Mouse (Mus musculus) liver, embryonic 12.5 days (tissue): ENCODE measurements around the gene Hrh2. TPM values are rescaled to one million over a fixed set of nuclear protein-coding genes. Genes with fewer than 3 reads are reported as not detected.

ENCODE experiments used
- ATAC-seq: fragments of 200-750 bp; cut with Nextera tagmentation; 2 replicates; pipeline ENCODE4 v1.8.0; 2017; ENCODE audit warnings: moderate number of reproducible peaks, mild to moderate bottlenecking, moderate library complexity
- H3K27ac ChIP-seq: fragments of 300-500 bp; sonication (generic); 2 replicates; pipeline ENCODE4 v1.5.1; 2016; ENCODE audit warnings: mild to moderate bottlenecking
- H3K27me3 ChIP-seq: fragments of 300-500 bp; sonication (generic); replicated peaks from 2 replicates; pipeline ENCODE4 v1.6.1; 2016; ENCODE audit warnings: mild to moderate bottlenecking, moderate library complexity
- H3K36me3 ChIP-seq: fragments of 300-500 bp; sonication (generic); 2 replicates; pipeline ENCODE4 v1.6.1; 2016; ENCODE audit warnings: mild to moderate bottlenecking, moderate library complexity
- H3K4me1 ChIP-seq: fragments of 300-500 bp; sonication (generic); 2 replicates; pipeline ENCODE4 v1.6.1; 2016
- H3K4me2 ChIP-seq: fragments of 300-500 bp; sonication (generic); 2 replicates; pipeline ENCODE4 v1.6.1; 2016; ENCODE audit warnings: mild to moderate bottlenecking, moderate library complexity
- H3K4me3 ChIP-seq: fragments of 300-500 bp; sonication (generic); 2 replicates; pipeline ENCODE4 v1.5.1; 2016; ENCODE audit warnings: mild to moderate bottlenecking, moderate library complexity
- H3K9ac ChIP-seq: fragments of 300-500 bp; sonication (generic); 2 replicates; pipeline ENCODE4 v1.6.1; 2016; ENCODE audit warnings: mild to moderate bottlenecking, moderate library complexity
- H3K9me3 ChIP-seq: fragments of 300-500 bp; sonication (generic); replicated peaks from 2 replicates; pipeline ENCODE4 v1.6.1; 2016; ENCODE audit warnings: mild to moderate bottlenecking, moderate library complexity
- WGBS: fragments of 180-500 bp; shearing (Covaris S2); methylation state at CpG from one replicate; pipeline ENCODE4 v1.1.7; 2016; ENCODE audit not compliant: insufficient replicate concordance; 5-methylcytosine and 5-hydroxymethylcytosine counted together
- polyA plus RNA-seq: library from polyadenylated mRNA; unstranded; fragments of >200 nt; fragmentation: Nextera tagmentation; extraction: Ambion mirVana; gene quantifications from 2 replicates; pipeline ENCODE4 v1.2.1, GENCODE M21; 2016

Gene Hrh2
- polyA plus RNA-seq, 1 experiment from 2014 or later: 0.08 TPM

DNA sequence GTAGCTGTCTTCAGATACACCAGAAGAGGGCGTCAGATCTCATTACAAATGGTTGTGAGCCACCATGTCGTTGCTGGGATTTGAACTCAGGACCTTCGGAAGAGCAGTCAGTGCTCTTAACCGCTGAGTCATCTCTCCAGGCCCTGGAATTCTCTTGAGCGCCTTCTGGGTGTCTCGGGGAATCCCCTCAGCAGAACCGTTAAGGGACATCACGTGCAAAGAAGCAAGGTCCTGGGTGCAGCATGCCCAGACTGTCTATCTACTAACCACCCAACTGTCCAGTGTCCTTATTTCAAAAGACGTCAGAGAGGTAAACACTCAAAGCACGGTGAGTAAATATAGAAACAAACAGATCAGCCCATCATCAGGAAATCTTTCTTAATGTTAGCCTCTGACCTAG is 27.5 kb upstream of the Hrh2 start:
- H3K9me3 ChIP-seq: no peaks in the 10 kb centered on the region
- no peak overlapping the region for H3K27ac ChIP-seq
- H3K36me3 ChIP-seq: no peaks in the 10 kb centered on the region
- no peak for ATAC-seq
- no peaks in the 10 kb centered on the region for H3K4me1 ChIP-seq
- no peaks in the 10 kb centered on the region for H3K27me3 ChIP-seq
- 67% methylated on average over 10 of the region's 10 CpGs for WGBS
- no peak overlapping the region for H3K9ac ChIP-seq
- no peak overlapping the region for H3K4me2 ChIP-seq
- no peak overlapping the region for H3K4me3 ChIP-seq

DNA sequence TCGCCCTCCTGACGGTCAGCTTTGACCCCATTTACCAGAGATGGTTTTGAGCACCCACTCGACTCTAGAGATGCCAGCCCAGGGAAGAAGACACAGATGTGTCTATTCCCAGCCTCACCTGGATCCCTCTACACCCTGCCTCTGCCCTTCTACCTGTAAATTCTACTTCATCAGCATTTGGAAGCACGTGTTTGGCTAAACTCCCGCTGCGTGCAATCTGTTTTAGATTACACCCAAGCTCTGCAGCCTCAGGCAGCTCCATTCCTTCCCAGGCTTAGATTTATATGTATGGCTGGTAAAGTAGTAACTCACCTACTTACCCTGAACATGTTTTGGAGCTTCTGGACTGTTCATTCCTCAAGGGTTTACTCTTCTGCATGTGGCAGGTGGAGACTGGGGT is 26.9 kb upstream of the Hrh2 start:
- 60% methylated on average over 6 of the region's 6 CpGs for WGBS
- Histone ChIP-seq H3K36me3 (no peaks in the 10 kb centered on the region), H3K27me3 (no peaks in the 10 kb centered on the region), H3K9me3 (no peaks in the 10 kb centered on the region), H3K27ac (no peak overlapping the region), H3K9ac (no peak overlapping the region), H3K4me2 (no peak overlapping the region), H3K4me3 (no peak overlapping the region), H3K4me1 (no peaks in the 10 kb centered on the region)
- no peak for ATAC-seq

DNA sequence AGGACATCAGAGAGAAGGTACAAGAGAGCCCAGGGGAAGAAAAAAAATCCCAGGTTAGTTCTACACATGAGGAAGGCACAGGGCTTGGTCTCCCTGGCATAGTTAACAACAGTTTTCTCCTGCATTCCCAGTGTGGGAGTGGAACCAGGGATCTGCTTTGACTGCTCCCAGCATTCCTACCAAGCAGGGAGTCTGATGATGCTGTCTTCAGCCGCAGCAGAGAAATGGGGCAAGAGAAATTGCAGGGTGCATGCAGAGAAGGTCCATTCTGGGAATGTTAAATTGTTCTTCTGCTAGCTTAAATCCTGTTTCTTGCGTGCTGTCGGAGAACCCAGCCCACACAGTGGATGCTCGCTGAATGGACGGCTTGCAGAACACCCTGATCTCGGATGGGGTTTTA is 26.2 kb upstream of the Hrh2 start:
- Histone ChIP-seq H3K4me1 (no peaks in the 10 kb centered on the region), H3K9me3 (no peaks in the 10 kb centered on the region), H3K27ac (no peak overlapping the region), H3K4me3 (no peak overlapping the region), H3K9ac (no peak overlapping the region), H3K36me3 (no peaks in the 10 kb centered on the region), H3K27me3 (no peaks in the 10 kb centered on the region), H3K4me2 (no peak overlapping the region)
- WGBS: 62% methylated on average over 6 of the region's 6 CpGs
- ATAC-seq: no peak

DNA sequence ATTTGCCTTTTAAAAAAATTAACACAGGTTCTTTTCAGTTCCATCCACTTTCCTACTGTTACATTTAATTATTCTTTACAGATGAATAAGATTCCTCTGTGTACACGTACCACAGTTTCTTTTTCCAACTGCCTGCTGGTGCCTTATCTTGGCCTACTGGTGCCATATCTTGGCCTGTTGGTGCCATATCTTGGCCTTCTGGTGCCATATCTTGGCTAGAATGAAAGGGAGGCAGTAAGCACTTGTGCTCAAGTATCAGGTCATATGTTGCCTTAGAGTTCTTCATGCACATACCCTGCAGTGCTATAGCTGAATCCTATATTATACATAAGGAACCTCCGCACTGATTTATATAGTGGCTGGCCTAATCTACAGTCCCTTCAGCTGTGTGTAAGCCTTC is 24.9 kb upstream of the Hrh2 start:
- Histone ChIP-seq H3K36me3 (no peaks in the 10 kb centered on the region), H3K4me2 (no peak overlapping the region), H3K9ac (no peak overlapping the region), H3K9me3 (no peaks in the 10 kb centered on the region), H3K4me3 (no peak overlapping the region), H3K4me1 (no peaks in the 10 kb centered on the region), H3K27ac (no peak overlapping the region), H3K27me3 (no peaks in the 10 kb centered on the region)
- 56% methylated on average over 2 of the region's 2 CpGs for WGBS
- no peak for ATAC-seq

DNA sequence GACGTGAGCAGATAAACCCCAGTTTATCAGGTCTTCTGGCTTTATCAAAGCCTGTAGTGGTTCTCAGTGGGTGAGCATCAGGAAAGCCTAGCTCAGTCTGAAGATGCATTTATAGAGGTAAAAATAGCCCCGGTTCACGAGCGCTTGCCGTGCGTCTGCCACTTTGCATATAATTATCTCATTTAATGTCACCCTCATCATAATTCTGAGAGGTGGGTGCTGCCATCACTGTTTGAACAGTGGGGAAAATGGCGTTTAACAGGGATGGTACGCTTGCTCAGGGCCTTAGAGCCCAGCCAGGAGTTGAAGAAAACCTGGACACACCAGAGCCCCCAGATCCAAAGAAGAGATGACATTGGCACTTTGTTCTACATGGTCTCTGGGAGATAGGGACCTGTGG is 23.3 kb upstream of the Hrh2 start:
- 81% methylated on average over 8 of the region's 8 CpGs for WGBS

DNA sequence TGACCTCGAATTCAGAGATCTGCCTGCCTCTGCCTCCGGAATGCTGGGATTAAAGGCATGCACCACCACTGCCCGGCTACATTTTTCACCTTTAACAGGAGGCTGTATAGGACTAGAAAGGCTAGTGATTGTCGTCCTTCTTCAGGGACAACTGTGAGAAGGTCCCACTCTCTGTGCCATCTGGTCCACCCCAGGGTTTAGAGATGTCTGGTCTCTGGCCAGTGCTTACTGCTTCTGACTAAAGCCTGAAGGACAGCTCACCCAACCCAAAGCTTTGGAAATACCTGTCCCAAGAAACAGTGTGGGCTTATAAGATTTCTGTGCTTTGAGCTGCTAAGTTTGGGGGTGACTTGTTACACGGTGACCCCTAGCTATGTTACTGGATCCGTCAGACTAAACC is 21.6 kb upstream of the Hrh2 start:
- Histone ChIP-seq H3K27ac (no peak overlapping the region), H3K4me1 (no peaks in the 10 kb centered on the region), H3K4me3 (no peak overlapping the region), H3K9me3 (0 out of 2 replicates have a peak, but pooled peaks cover 5% of the 10 kb centered on the region), H3K27me3 (no peaks in the 10 kb centered on the region), H3K4me2 (no peak overlapping the region), H3K9ac (no peak overlapping the region), H3K36me3 (no peaks in the 10 kb centered on the region)
- WGBS: 66% methylated on average over 6 of the region's 6 CpGs
- no peak for ATAC-seq

More for the DNA sequence above, 23.3 kb upstream of the Hrh2 start:
- H3K4me3 ChIP-seq: no peak overlapping the region
- H3K9me3 ChIP-seq: no peaks in the 10 kb centered on the region
- H3K4me2 ChIP-seq: no peak overlapping the region
- no peaks in the 10 kb centered on the region for H3K4me1 ChIP-seq
- H3K27me3 ChIP-seq: no peaks in the 10 kb centered on the region
- H3K27ac ChIP-seq: no peak overlapping the region
- no peak overlapping the region for H3K9ac ChIP-seq
- H3K36me3 ChIP-seq: no peaks in the 10 kb centered on the region
- ATAC-seq: no peak

DNA sequence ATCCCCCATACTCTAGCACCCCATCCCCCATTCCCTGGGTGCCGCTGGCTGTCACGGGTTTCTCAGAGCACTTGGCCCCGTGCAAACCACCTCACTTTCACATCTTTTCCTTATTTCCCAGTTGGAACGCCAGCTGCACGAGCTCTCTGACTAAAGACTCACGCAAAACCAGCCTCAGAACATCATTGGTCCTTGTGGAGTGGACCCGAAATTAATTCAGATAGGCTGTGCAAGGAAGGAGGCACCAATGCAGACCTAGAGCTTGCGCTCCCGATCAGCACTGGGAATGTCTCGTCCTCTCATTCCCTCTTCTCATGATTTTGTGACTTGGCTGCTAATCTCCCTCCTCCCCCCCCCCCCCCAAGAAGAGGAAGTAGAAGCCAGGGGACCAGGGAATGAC is 20.6 kb upstream of the Hrh2 start:
- no peaks in the 10 kb centered on the region for H3K27me3 ChIP-seq
- no peak for ATAC-seq
- 0 out of 2 replicates have a peak, but pooled peaks cover 5% of the 10 kb centered on the region for H3K9me3 ChIP-seq
- no peaks in the 10 kb centered on the region for H3K36me3 ChIP-seq
- no peaks in the 10 kb centered on the region for H3K4me1 ChIP-seq
- H3K27ac ChIP-seq: no peak overlapping the region
- 61% methylated on average over 10 of the region's 10 CpGs for WGBS
- H3K9ac ChIP-seq: no peak overlapping the region
- no peak overlapping the region for H3K4me2 ChIP-seq
- no peak overlapping the region for H3K4me3 ChIP-seq

DNA sequence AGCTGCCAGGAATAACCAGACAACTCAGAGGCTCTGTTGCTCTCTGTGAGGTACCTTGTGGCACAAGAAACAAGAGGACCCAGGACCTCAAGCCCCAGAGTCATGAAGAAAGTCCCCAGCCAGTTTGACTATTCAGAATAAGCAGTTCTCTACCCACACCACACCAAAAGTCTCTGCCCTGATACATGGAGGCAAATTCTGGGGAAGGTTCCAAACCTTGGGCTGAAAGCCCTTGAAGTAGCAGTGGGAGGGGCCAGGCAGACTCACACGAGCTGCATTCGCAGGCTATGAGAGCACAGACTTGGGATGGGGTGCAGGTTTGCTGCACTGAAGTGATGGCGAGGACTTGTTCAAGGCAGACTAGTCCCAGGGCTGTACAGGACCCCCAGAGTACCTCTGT is 20.2 kb upstream of the Hrh2 start:
- H3K4me3 ChIP-seq: no peak overlapping the region
- H3K9ac ChIP-seq: no peak overlapping the region
- 0 out of 2 replicates have a peak, but pooled peaks cover 5% of the 10 kb centered on the region for H3K9me3 ChIP-seq
- H3K27ac ChIP-seq: no peak overlapping the region
- WGBS: 40% methylated on average over 3 of the region's 3 CpGs
- H3K36me3 ChIP-seq: no peaks in the 10 kb centered on the region
- no peak for ATAC-seq
- H3K4me2 ChIP-seq: no peak overlapping the region
- no peaks in the 10 kb centered on the region for H3K4me1 ChIP-seq
- H3K27me3 ChIP-seq: no peaks in the 10 kb centered on the region

DNA sequence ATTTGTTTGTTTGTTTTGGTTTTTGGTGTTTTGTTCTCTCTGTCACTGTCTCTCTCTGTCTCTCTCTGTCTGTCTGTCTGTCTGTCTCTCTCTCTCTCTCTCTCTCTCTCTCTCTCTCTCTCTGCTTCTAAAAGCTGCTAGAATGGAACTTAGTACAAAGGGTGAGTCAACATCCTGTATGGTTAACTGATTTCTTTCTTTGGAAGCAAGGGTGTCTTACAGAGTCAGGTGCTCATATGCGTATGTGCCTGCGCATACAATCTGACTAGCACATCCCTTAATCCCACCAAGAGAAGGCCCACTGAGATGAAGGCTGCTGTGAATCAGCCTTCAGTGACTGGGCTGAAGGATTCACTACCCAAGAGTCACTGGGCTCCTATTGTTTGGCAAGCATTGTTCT is 18.0 kb upstream of the Hrh2 start:
- Histone ChIP-seq H3K4me2 (no peak overlapping the region), H3K36me3 (no peaks in the 10 kb centered on the region), H3K27ac (no peak overlapping the region), H3K4me1 (no peaks in the 10 kb centered on the region), H3K27me3 (no peaks in the 10 kb centered on the region), H3K4me3 (no peak overlapping the region), H3K9ac (no peak overlapping the region), H3K9me3 (0 out of 2 replicates have a peak, but pooled peaks cover 5% of the 10 kb centered on the region)
- 82% methylated on average over 2 of the region's 2 CpGs for WGBS
- ATAC-seq: no peak

DNA sequence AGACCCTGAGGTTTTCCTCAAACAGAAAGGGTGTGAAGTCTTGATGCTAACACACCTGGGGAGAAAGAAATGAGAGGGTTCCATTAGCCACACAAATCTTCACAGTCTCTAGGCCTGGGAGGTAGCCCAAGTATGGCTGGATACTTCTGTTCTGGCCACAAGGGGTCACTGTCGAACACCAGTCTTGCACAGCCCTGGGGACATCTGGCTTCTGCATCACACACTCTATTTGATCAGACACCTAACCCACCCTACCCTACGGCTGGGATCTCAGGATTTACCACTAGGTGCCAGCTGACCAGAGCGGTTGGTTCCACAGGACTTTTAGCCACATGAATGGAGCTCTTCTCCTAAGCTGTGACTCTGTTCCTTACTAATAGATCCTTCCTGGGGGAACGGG is 17.2 kb upstream of the Hrh2 start:
- Histone ChIP-seq H3K27me3 (no peaks in the 10 kb centered on the region), H3K27ac (no peak overlapping the region), H3K4me2 (no peak overlapping the region), H3K4me1 (no peaks in the 10 kb centered on the region), H3K4me3 (no peak overlapping the region), H3K36me3 (no peaks in the 10 kb centered on the region), H3K9me3 (0 out of 2 replicates have a peak, but pooled peaks cover 5% of the 10 kb centered on the region), H3K9ac (no peak overlapping the region)
- no peak for ATAC-seq
- WGBS: 69% methylated on average over 4 of the region's 4 CpGs

DNA sequence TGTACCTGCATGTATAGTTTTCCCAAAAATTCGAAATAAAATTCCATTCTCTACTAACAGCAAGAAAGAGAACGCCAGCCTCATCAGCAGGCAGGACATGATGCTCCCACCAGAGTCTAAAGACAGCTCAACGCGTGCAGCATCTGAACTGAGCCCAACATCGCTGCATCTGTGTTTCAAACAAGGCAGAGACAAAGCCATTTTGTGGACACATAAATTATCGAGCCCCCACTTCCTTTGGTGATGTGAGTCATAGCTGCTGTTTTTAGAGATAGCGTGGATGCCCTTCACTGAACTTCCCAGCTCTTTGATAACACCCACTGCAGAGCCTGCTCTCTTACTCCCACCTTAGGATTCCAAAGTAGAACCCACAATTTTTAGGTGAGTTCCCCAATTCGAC is 16.5 kb upstream of the Hrh2 start:
- Histone ChIP-seq H3K27me3 (no peaks in the 10 kb centered on the region), H3K4me1 (no peaks in the 10 kb centered on the region)

DNA sequence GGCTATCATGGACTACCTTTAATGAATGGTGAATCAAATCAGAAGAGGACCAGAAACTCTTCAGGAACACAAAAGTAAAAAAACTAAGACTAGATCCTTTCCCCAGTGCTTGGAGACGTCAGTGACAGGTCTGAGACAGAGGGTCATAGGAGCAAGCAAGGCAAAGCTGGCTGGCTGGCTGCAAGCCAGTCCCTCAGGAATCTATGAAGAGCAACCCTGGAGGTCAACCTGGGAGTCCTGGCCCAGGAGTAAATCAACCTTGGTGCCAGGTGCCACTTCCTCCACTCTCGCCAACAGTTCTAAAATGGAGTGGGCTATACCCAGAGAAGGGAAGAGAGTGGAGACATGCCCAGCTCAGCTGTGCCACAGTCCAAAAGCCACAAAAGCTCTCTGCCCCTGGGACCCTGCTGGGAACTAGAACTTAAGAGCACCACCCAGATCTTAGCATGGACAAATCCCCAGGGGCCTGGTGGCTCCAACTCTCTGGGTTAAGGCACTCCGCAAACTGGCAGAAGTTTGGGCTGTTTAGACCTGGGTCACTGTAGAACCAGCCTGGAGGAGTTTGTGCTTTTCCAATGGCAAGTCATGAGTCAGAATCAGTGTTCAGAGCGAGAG is 15.4 kb upstream of the Hrh2 start:
- Histone ChIP-seq H3K4me2 (no peak overlapping the region), H3K27ac (no peak overlapping the region), H3K9ac (no peak overlapping the region), H3K27me3 (no peaks in the 10 kb centered on the region), H3K4me3 (no peak overlapping the region), H3K4me1 (no peaks in the 10 kb centered on the region), H3K9me3 (0 out of 2 replicates have a peak, but pooled peaks cover 5% of the 10 kb centered on the region), H3K36me3 (no peaks in the 10 kb centered on the region)
- WGBS: 68% methylated on average over 4 of the region's 4 CpGs
- ATAC-seq: no peak

More for the DNA sequence above, 16.5 kb upstream of the Hrh2 start:
- no peak overlapping the region for H3K27ac ChIP-seq
- H3K36me3 ChIP-seq: no peaks in the 10 kb centered on the region
- 0 out of 2 replicates have a peak, but pooled peaks cover 5% of the 10 kb centered on the region for H3K9me3 ChIP-seq
- no peak overlapping the region for H3K9ac ChIP-seq
- WGBS: 39% methylated on average over 8 of the region's 8 CpGs
- no peak overlapping the region for H3K4me3 ChIP-seq
- H3K4me2 ChIP-seq: no peak overlapping the region
- ATAC-seq: no peak

DNA sequence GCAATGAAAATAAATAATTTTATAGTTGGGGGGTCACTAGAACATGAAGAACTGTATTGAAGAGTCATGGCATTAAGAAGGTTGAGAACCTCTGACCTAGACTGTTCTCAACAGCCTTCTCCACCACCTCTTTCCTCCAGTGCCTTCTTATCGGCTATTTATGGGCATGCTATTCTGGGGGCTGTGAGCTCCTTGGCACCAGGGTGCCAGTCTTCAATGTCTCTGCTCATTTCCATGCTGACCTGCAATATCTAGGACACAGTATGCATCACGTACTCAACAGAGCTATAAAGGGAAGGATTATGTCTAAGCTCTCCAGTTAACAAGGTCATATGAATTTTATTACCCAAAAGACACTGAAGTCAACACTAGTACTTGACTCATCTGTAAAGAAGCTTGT is 14.6 kb upstream of the Hrh2 start:
- Histone ChIP-seq H3K36me3 (no peaks in the 10 kb centered on the region), H3K27me3 (no peaks in the 10 kb centered on the region), H3K4me2 (no peak overlapping the region), H3K4me3 (no peak overlapping the region), H3K9ac (no peak overlapping the region), H3K9me3 (0 out of 2 replicates have a peak, but pooled peaks cover 5% of the 10 kb centered on the region), H3K4me1 (no peaks in the 10 kb centered on the region), H3K27ac (no peak overlapping the region)
- WGBS: 70% methylated on average over 2 of the region's 2 CpGs
- no peak for ATAC-seq
